Mouse (Mus musculus) megakaryocyte-erythroid progenitor cell, adult 5-6 weeks (primary cell): ENCODE results near the gene Fahd2a. TPM values are rescaled to one million over a fixed set of nuclear protein-coding genes. Genes with fewer than 3 reads are reported as not detected.

Experiments used
- ATAC-seq: replicated peaks from 2 replicates; pipeline ENCODE4 v1.8.0; 2016; ENCODE audit warnings: mild to moderate bottlenecking, inconsistent platforms; ENCODE audit not compliant: severe bottlenecking, poor library complexity, low FRiP score, low TSS enrichment
- total RNA-seq, 2 experiments: library from RNA; stranded (forward) in 1 of 2; stranded (reverse) in 1 of 2; fragments of 200-1000, 215-1000 nt in 1 of 2; fragments of >200 nt in 1 of 2; fragmentation: Nextera tagmentation in 1 of 2; gene quantifications; 2 replicates each; pipeline ENCODE4 v1.2.3; 2014 to 2017

The Fahd2a gene
- 17.8 and 18.9 TPM in 2 replicates for total RNA-seq (2014; fragmentation: Nextera tagmentation)
- 1.8 and 3.5 TPM in 2 replicates for total RNA-seq (2017)

DNA sequence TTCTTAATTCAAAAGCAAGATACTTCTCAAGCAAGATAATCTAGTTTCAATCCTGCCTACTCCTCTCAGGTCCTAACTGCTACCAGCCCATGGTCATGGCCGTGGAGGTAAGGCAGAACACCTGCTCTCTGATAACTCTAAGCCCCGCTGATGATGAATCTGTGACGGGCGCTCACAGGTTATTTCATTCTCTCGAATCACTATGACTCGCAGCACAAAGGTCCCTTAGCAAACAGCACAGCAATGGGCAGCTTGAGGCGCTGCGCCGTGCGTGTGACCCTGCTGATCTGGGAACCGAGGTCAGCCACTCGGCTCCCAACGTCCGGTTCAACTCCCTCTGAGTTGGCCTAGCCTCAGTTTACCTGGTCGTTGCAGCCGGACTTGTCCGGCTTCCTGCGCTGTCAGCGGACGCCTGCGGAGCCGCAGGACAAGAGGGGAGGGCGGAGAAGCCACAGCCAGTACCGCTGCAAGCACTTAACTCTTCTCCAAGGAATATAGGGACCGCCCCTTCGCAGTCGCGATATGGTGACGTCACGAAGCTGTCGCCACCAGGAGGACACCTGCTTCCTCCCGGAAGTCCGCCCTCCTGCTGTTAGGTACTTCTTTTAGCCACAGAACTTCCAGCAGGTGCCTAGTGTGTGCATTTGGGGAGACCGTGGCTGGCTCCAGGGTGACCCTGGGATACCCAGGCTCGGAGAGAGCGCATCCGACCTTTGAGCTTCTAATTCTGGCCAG, at the start of gene Fahd2a:
Gene Fahd2a, minus strand, starts transcription at position 511 of the 735 bp plus-strand sequence.
- peak; percentile 96 for ATAC-seq

DNA sequence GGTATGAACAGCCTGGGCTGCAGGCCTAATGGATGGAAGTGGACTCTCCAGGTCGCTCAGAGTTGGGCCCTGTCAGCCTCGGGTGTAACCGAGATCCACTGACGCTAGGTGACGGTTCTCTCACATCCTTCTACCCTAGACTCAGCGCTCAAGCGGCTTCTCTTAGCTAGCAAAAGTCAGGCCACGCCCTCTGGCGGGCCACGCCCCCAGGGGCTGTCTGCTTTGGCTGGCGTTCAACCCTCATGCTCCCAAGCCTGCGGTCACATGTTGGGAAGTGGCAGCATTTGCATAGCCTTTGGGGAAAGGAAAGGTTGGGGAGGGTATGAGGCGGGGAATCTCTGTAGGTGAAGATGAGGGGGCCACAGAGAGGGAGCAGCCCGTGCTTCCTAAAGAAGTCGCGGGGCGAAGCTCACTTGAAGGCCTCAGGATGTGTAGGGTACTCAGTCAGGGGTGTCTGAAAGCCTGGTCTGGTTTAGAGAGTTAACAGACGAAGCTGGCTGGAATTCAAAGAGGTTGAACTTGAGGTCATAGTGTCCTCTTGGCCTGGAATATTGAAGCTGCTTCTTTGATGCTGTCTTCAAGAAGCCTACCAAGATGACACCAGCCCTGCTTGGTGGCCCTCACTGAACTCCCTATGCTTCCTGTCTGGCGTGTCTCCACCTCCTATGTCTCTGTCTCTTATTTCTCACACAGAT, 40.3 kb upstream of the Fahd2a start:
- ATAC-seq = no peak

DNA sequence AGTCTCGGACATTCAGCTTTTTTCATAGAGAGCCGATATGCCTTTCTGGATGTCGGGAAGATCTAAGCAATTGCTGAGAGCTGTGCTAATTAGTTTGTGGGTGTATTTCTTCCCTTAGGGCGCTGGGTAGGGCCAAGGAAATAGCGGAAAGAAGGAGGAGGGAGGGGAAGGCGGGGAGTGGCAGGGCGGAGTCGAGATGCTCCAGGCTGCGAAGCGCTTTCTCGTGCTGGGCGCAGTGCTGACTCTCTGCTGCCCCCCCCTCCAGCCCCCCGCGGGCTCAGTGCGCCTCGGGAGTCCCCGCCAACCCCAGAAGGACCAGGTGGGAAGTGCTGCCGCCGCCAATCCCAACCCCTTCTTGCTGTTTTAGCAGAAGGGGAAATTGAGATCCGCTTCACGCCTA, 38.6 kb upstream of the Fahd2a start:
- no peak for ATAC-seq

DNA sequence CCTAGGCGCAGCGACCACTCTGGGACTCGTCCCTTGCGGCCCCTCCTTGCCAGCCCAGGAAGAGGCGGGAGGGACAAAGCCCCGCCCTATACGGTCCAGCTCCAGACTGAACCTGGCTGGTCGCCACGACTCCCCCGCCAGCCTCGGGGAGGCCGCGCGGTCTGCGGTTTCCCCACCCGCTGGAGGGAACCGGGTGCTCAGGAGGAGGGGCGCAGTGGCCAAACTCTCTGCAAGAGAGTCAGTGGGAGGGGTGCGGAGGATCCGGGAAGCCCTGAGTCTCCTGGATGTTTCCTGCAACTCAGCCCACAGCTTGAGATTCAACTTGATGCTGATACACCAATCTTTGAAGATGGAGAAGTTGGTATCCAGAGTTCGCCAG, 38.2 kb upstream of the Fahd2a start:
- ATAC-seq = peak; percentile 25

DNA sequence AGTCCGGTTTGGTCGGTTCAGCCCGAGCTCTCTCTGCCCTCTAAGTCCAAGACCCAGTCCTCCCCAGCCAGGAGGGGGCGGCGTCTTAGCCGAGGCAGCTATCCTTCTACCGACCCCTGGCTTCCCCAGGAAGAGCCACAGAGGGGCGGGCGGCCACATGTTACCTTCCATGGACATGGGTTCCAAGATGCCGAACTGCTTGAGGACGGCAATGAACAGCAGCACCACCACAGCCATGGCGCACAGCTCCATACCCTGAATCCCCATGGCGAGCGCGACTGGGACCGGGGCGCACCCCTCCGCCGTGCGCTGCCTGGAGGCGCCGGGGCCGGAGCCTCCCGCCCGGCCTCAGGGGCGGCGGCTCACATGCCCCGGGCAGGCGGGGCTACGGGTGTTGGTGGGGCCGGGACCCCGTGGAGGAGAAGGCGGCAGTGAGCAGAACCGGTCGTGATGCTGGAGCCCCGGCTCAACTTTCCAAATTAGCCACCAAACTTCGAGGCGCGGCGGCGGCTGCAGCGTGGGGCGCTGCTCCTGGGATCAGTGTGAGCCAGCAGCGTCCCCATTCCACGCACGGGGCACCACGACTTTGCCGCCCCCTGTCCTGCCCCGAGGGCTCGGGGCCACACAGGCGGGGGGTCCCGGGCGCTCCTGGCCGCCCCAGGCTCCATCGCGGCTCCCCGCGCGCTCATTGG, 37.6 kb upstream of the Fahd2a start:
- no peak for ATAC-seq

DNA sequence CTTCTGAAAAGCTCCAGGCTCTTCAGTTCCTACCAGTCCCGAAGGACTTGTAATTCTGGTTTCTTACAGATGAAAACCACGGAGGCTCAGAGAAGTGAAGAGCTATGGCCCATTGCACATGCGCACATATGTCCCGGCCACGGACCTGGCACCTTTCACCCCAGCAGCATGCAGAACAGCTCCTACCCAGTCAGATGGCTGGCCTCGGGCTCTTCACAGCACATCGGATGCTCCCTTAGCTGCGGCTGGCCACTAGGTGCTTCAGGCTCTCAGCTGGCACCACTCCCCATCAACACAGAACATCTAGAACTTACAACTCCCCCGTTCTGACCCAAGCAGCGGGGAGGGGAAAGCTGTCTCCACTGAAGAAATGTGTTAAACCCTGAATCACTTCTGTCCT, 35.4 kb upstream of the Fahd2a start:
- ATAC-seq = no peak

DNA sequence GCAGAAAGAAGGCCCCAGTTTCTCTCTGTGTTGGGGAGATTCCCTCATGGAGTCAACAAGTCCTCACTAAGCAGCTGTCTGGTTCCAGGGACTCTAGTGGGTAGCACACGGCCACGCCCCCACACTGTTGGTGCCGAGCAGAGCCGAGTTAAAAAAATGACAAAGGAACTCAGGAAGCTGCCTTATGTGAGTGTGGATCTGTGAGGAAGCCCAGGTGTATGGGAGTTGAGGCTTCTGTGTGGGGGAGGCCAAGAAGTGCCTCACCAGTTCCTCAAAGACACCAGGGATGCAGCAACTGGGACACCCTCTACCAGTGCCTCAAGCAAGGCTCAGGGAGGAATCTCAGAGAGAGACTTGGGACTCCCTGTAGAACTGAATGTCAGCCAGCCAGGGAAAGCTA, 34.8 kb upstream of the Fahd2a start:
- ATAC-seq = no peak

DNA sequence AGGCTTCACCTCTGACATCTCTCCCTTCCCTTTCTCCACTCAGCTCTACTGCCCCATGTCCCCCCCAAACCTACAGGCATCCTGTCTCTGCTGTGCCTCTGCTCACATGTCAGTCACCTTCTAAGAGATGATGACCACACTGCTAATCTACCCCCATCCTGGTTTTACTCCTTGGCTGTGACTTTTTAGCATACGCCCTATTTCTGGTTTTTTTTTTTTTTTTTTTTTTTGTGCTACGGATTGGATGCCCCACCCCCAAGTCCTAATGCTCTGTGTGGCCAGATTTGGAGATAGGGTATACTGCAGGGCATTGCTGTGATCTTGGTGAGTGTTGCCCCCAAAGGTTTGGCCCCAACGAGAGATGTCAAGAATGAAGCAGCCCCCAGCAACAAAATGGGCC, 27.9 kb upstream of the Fahd2a start:
- no peak for ATAC-seq

DNA sequence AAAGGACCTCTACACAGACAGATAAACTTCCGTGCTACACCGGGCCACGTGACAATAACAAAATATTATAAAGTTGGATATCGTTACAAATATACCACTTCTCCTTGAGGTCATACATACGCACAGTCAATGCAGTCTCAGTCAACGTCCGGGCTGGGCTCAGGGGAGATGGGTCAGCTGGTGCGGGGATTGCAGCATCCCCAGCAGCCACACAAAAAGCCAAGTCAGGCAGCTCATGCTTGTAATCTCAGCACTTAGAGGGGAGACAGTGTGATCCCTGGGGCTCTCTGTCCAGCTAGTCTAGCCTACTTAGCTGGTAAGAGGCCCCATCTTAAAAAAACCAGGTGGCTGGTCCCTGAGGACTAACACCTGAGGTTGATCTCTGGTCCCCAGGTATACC, 26.9 kb upstream of the Fahd2a start:
- ATAC-seq = no peak

DNA sequence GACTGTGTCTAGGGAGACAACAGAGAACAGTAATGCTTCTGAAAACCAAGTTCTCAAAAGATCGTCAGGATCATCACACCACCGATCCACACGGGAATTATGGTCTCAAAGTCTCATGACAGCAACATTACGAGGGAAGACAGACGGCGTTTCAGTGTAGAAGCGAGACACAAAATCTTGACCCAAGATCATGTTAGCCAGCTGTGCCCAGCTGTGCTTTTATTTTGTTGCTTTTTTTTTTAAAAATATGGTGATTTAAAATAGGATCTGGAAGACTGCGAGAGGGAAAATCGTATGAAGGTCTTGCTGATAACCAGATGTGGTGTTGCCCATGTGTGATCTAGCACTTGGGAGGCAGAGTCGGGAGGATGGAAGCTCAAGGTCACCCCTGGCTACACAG, 26.3 kb upstream of the Fahd2a start:
- no peak for ATAC-seq

DNA sequence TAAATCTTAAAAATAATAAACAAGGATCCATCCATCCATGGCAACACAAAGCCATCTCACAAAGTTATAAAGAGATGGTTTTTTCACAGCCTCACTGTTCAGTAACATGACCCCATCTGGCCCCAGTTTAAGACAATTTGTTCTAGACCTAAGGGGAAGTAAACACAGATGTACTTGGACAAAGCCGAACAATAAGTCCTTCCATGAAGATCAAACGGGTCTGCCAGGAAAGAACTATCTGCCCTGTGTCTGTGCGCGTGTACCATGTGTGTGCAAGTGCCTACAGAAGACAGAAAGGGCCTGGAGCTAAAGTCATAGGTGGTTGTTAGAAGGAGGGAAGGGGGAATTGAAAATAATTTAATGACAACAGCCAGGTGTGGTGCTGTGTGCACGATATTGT, 25.8 kb upstream of the Fahd2a start:
- ATAC-seq = no peak

DNA sequence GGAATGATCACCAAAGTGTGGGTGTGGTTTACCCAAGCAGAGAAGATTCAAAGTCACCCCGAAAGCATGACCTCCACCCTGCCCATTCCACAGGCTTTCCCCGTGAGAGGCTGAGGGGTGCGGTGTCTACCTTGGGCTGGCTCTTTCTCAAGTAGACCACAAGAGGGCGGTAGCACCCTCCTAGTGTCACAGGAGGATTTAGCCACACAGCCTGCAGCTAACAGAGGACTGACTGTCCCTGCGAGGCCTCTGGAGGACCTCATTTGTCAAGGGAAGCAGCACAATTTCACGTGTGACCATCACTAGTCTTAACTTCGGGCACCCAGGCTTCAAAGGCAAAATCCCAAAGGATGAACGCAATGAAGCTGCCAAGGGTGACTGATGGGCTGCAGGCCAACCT, 17.9 kb upstream of the Fahd2a start:
- ATAC-seq = peak; percentile 91

DNA sequence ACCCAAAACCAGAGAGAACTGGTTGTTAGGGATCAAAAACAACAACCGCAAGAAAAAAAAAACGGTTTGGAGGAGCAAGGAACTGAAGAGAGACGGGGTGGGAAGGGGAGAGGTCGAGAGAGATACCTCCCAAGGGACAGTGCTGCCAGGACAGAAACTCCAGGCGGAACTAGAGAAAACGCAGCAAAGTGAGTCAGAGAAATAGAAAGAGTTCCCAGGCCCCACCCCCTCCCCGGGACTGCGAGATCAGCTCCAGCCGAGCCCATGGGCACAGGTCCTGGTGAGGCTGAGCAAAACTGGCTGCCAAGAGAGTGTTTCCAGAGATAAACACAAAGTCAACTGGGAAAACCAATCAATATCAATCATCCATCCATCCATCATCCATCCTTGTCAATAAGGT, 17.0 kb upstream of the Fahd2a start:
- no peak for ATAC-seq

DNA sequence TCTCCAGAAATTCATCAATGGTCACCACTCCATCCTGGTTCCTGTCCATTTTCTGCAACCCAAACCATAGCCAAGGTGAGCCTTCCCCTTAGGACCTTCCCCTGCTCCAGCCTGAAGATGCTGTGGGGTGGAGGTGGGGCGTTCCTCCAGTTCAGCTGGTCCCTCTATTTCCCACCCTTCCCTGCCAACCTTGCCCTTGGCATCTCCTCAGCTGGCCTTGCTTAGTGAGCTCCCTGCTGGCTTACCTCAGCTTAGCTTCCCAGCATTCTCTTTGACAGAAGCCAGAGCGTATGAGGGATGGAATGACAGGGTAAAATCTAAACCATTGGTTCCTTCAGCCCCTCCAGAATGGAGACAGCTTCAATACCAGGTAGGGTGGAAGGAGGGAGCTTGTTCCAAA, 15.0 kb upstream of the Fahd2a start:
- no peak for ATAC-seq

DNA sequence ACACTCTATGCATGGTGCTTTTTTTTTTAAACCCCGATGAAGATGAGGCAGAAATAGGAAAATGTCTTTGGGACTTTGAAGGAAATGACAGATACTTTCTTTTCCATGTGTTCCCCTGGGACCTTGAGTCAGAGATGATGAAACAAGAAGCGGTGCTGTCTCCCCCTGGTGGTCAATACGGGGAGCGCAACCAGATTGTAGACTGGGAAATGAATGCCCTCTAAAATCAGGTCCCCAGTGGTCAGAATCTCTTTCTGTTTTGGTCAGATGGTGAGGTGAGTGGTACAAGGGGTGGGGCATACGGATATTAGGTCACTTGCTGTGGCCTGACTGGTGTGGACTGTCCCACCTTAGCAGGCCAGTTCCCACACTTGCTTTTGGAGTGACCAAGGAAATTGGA, 9.4 kb upstream of the Fahd2a start:
- 0 out of 2 replicates have a peak, but pooled peaks have one; percentile 22 for ATAC-seq

DNA sequence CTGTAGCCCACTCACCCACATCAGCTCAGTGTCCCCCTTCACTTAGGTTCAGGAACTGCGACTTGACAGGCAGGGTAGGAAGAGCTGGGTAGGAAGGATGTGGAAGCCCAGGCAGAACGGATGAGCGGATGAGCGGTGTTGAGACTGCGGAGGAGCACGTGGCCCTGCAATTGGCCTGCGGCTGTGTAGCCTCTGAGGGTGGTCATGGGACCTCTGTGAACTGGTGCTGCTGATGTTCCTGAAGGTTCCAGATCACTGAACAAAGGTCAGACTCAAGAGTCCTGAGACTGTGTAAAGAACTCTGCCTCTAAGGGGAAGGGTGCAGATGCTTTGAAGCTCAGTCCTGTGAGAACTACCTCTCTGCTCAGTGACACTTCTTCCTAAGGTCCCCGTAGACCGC, 8.8 kb upstream of the Fahd2a start:
- ATAC-seq = no peak

DNA sequence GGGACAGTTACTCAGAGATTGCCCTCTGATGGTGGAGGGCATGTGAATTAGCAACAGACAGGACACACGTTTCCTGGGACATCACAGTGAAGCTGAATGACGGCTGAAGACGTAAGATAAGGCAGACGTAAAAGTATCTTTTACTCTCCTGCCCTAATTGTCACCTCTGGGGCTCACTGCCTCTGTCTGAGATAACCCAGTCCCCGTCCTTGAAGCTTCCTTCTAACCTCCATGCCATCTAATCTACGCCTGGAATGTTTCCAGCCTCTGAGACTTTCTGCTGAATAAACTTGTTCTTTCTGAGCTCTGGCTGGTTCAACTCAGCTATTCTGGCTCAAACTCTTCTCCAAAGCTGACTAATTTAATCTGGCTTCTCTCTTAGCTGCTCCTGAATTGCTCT, 7.4 kb upstream of the Fahd2a start:
- ATAC-seq = peak; percentile 82

DNA sequence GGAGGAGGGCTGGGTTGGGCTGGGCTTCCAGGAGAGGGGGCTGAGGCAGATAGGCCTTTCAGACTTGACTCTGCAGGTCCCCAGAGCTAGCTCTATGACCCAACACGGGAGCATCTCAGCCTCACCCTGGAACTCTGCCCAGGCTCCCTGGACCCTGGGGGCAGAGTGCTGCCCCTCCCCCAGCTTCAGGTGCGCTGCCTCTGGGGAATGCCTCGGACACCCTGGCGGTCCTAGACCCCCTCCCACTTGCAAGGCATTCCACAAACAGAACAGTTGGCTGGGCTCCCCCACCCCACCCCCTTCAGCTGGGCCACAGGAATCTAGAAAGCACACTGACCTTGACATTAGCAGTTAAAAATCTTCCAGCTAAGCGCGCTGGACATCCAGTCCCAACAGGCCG, 5.3 kb upstream of the Fahd2a start:
- no peak for ATAC-seq

DNA sequence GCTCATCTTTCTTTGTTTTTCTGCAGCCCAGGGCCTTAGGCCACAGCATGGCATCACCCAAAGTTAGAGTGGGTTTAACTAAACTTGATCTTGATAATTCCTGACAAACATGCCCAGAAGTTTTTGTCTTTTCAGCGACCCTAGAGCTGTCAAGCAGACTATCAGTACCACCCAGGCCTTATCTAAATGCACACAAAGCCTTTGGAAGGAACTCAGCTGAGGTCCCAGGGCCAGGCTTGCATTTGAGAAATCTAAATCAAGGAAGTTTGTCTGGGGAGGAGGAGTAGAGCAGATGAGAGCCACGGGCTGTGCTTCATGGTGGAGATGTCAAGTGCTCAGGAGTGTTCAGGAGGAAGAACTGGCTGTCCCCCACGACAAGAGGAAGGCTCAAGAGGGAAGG, 2.5 kb upstream of the Fahd2a start:
- ATAC-seq = peak; percentile 58

DNA sequence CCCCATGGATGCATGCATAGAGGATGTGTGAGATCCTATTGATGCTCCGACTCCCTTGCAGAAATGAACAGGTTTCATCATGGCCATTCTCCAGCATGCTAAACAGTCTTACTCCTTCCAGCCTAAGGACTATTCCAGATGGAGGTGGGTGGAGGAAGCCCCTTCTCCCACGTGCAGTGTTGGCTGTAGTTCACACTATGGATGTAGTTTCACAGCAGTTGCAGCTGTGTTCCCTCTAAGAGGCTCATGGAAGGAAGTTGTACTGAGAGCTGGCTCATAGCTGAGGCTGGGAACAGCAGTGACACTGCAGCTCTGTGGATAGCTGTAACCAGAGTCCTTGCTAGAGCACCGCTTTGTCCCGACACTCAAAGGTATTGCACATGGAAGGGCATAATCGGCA, 6.7 kb downstream of the Fahd2a start:
- no peak for ATAC-seq

DNA sequence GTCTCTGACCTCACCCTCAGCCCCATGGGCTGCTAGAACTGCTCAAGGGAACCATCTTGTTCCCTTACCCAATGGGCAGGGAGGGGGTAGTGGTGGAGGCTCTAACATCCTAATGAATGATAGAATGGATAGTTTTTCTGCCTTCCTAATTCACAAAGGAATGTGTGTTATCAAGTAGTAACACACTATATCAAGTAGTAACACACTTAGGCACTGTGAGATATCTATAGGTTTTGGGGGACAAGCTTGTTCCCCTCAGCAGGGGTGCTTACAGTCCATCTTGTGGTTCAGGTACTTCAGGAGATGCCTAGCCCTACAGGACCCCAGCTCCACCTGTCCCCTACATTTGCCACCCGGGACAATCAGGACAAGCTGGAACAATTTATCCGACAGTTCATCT, 8.8 kb downstream of the Fahd2a start:
- ATAC-seq = no peak
